Mouse (Mus musculus) bone marrow macrophage, adult 2 months (primary cell): ENCODE measurements around the gene Six6.

ENCODE experiments used
- CTCF ChIP-seq: IDR thresholded peaks from 2 replicates; pipeline ENCODE4 v1.5.1; 2012; ENCODE audit warnings: low read depth, mild to moderate bottlenecking, low read length, moderate library complexity
- POLR2A ChIP-seq: IDR thresholded peaks from 2 replicates; pipeline ENCODE4 v1.6.1; 2012; ENCODE audit warnings: mild to moderate bottlenecking, low read depth, low read length, borderline replicate concordance

DNA sequence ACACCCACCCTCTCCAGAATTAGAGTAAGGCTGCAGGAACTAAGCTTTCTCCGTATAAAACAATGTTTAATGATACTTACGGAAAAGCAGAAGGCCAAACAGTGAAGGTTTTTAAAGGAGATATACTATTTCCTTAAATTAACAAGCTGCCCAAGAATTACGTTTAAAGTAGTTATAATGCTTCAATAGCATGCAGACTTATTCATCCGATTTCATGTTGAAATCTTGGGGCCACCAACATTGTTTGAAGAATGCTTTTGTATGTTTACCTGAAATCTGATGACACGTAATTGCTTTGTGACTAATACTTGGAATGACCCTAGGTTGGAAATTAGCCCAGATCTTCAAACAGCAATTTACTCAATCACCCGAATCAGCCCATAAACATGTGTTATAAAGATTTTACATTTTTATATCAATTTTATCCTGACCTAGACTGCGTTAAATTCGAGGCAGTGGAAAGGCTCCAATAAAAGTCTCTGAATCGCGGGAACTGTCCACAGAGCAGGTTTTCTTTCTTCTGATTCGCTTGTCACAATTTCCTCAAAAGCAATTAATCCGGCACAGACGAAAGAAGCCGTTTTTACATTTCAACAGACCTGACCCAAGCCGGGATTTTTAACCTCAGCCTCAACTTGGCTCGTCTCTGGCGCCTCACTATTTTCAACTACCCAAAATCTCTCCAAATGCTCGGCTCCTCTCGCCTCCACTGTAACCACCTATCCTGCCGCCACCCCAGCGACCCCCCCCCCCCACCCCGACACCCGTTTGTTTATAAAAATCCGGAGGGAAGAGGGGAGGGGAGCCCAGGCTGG is 4.9 kb downstream of the Six6 start:
- no peak for TF ChIP-seq POLR2A
- no peak for TF ChIP-seq CTCF
